Mouse (Mus musculus) stomach, embryonic 15.5 days (tissue): ENCODE data around the gene Ttc13. TPM values are rescaled to one million over a fixed set of nuclear protein-coding genes. Genes with fewer than 3 reads are reported as not detected.

ENCODE experiments used
- ATAC-seq: fragments of 200-750 bp; cut with Nextera tagmentation; 2 replicates; pipeline ENCODE4 v1.8.0; 2017; ENCODE audit warnings: low read depth, moderate number of reproducible peaks, moderate TSS enrichment; ENCODE audit not compliant: insufficient read depth, low FRiP score
- H3K27ac ChIP-seq: fragments of 300-500 bp; sonication (generic); 2 replicates; pipeline ENCODE4 v1.5.1; 2015; ENCODE audit warnings: mild to moderate bottlenecking, inconsistent platforms
- H3K27me3 ChIP-seq: fragments of 300-500 bp; sonication (generic); replicated peaks from 2 replicates; pipeline ENCODE4 v1.6.1; 2015; ENCODE audit warnings: inconsistent platforms
- H3K36me3 ChIP-seq: fragments of 300-500 bp; sonication (generic); 2 replicates; pipeline ENCODE4 v1.6.1; 2015; ENCODE audit warnings: inconsistent platforms
- H3K4me1 ChIP-seq: fragments of 300-500 bp; sonication (generic); 2 replicates; pipeline ENCODE4 v1.6.1; 2015; ENCODE audit warnings: inconsistent platforms
- H3K4me2 ChIP-seq: fragments of 300-500 bp; sonication (generic); 2 replicates; pipeline ENCODE4 v1.6.1; 2015; ENCODE audit warnings: mild to moderate bottlenecking, inconsistent platforms
- H3K4me3 ChIP-seq: fragments of 300-500 bp; sonication (generic); replicated peaks from 2 replicates; pipeline ENCODE4 v1.5.1; 2015; ENCODE audit warnings: inconsistent platforms
- H3K9ac ChIP-seq: fragments of 300-500 bp; sonication (generic); 2 replicates; pipeline ENCODE4 v1.6.1; 2015; ENCODE audit warnings: inconsistent platforms
- H3K9me3 ChIP-seq: fragments of 300-500 bp; sonication (generic); 2 replicates; pipeline ENCODE4 v1.6.1; 2016; ENCODE audit warnings: inconsistent platforms
- WGBS: fragments of 180-500 bp; shearing (Covaris S2); methylation state at CpG from one replicate; pipeline ENCODE4 v1.1.7; 2015; 5-methylcytosine and 5-hydroxymethylcytosine counted together
- polyA plus RNA-seq: library from polyadenylated mRNA; unstranded; fragments of >200 nt; fragmentation: Nextera tagmentation; extraction: Ambion mirVana; gene quantifications from 2 replicates; pipeline ENCODE4 v1.2.1, GENCODE M21; 2015

Gene Ttc13
- polyA plus RNA-seq, 1 experiment from 2014 or later, result 45.9 TPM

DNA sequence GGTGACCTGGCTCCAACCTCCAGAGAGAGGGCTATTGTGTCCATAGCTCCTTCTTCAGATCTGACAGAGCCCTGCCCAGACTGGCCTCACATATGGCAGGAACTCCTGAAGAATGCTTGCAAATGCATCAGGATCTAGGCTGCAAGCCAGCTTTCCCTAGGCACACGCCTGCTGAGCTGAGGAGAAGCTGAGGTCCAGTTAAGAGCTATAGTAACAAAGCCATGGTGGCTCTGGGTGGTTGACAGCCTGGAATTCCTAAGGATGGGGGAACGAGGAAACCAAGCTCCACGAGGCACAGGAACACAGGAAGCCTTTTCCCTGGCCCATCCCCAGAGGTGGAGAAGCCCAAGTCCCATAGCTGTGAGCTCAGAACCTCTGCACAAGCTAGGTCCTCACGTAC, 69.2 kb downstream of the Ttc13 start:
- no peak overlapping the region for H3K9ac ChIP-seq
- WGBS, result 25% methylated on average over 4 of the region's 4 CpGs
- H3K9me3 ChIP-seq, result no peaks in the 10 kb centered on the region
- no peak overlapping the region for H3K4me2 ChIP-seq
- no peak overlapping the region for H3K4me3 ChIP-seq
- H3K27me3 ChIP-seq, result no peaks in the 10 kb centered on the region
- peak overlapping the region; percentile 79 for H3K27ac ChIP-seq
- H3K4me1 ChIP-seq, result peaks cover 32% of the 10 kb centered on the region
- H3K36me3 ChIP-seq, result peaks cover 14% of the 10 kb centered on the region
- ATAC-seq, result peak; percentile 21; the same call in 1 of the 2 replicates

DNA sequence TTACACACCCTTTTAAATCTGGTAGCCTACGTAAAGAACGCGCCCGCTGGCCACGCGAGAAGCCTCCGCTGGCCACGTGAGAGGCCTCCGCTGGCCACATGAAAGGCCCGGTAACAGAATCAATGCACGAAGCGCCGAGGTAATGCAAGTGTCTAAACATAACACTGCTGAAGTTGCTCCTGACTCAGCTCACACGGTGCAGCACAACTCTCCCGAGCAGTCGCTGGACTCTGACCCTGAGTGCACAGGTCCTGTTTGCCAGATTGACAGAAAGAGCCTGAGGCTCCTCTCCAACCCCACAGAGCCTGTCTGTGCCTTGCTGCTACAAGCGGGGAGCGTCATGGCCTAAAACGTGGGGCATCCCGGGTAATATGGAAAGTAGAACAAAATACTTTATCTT, 70.0 kb downstream of the Ttc13 start:
- peak overlapping the region; percentile 79; the same call in 1 of the 2 replicates for H3K27ac ChIP-seq
- H3K9ac ChIP-seq, result no peak overlapping the region

DNA sequence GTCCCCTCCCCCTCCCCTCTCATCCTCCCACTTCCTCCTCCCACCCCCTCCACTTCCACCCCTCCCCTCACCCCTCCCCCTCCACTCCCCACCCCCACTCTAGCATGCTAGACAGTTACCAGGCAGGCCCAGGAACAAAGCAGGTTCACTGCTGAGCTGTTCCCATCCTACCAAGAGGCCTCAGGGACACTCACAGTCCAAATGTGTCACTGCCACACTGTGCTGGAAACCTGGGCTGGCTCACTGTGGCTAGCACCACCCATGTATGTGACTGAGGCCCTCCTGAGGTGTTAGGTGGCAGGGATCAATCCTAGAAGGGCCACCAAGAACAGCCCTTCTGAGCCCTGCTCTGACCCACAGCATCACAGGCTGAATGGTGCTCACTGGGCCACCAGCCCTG, 73.5 kb downstream of the Ttc13 start:
- no peak overlapping the region for H3K4me3 ChIP-seq
- no peak overlapping the region for H3K4me2 ChIP-seq
- H3K4me1 ChIP-seq, result peaks cover 33% of the 10 kb centered on the region
- no peak overlapping the region for H3K9ac ChIP-seq
- no peaks in the 10 kb centered on the region for H3K27me3 ChIP-seq
- no peak overlapping the region for H3K27ac ChIP-seq
- H3K36me3 ChIP-seq, result peaks cover 13% of the 10 kb centered on the region; the same call in 1 of the 2 replicates
- no peak for ATAC-seq
- no peaks in the 10 kb centered on the region for H3K9me3 ChIP-seq

More for the DNA sequence above, 70.0 kb downstream of the Ttc13 start:
- H3K4me3 ChIP-seq, result no peak overlapping the region
- 85% methylated on average over 20 of the region's 20 CpGs for WGBS
- H3K27me3 ChIP-seq, result no peaks in the 10 kb centered on the region
- H3K4me1 ChIP-seq, result peaks cover 32% of the 10 kb centered on the region
- H3K36me3 ChIP-seq, result peaks cover 14% of the 10 kb centered on the region
- H3K4me2 ChIP-seq, result no peak overlapping the region
- no peak for ATAC-seq
- no peaks in the 10 kb centered on the region for H3K9me3 ChIP-seq

DNA sequence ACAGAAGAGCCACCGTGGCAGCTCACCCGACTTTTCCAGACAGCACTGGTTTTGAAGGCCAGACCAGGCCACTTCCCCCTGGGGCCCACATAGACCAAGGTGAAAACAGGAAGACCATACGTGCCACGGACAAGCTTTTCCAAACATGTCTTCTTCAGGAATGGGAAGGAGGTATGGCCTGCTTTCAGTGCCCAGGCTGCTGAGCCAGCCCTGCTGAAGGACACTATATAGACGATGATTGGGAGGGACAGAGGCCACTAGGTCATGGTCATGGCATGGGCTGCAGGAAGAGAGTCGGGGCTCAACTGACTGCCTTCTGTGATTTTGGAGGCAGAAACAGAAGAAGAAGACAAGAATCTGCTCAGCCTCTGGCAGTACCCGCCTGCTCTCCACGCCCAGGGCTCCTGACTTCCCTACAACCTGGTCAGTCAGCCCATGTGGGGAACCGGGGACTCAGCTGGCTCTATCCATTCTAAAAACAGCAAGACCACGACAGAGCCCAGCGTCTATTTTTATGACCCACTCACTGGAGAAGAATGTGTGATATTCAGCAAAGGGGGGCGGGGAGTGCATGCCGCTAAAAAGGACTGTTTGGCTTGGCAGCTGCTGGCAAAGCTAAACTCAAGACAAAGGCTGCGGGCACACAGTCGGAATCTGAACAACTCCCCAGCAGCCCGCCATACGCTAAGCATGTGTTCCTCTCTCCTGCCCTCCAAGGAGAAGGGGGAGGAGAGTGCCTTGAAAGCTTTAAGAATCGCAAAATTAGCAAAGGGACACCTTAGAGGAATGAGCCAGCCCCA, 78.0 kb downstream of the Ttc13 start:
- peak; percentile 49; the same call in 1 of the 2 replicates for ATAC-seq
- H3K4me2 ChIP-seq, result peak overlapping the region; percentile 5; the same call in 1 of the 2 replicates
- H3K9ac ChIP-seq, result no peak overlapping the region
- no peak overlapping the region for H3K4me3 ChIP-seq
- 46% methylated on average over 18 of the region's 18 CpGs for WGBS
- no peaks in the 10 kb centered on the region for H3K27me3 ChIP-seq
- H3K27ac ChIP-seq, result peak overlapping the region; percentile 80
- H3K4me1 ChIP-seq, result peaks cover 20% of the 10 kb centered on the region
- H3K36me3 ChIP-seq, result peaks cover 9% of the 10 kb centered on the region; the same call in 1 of the 2 replicates
- no peaks in the 10 kb centered on the region for H3K9me3 ChIP-seq

- peaks cover 20% of the 10 kb centered on the region for H3K4me1 ChIP-seq
- H3K36me3 ChIP-seq, result peaks cover 25% of the 10 kb centered on the region
- H3K4me3 ChIP-seq, result no peak overlapping the region
- no peak overlapping the region for H3K9ac ChIP-seq
- 90% methylated on average over 8 of the region's 8 CpGs for WGBS
- no peaks in the 10 kb centered on the region for H3K9me3 ChIP-seq
- no peak overlapping the region for H3K27ac ChIP-seq
- ATAC-seq, result no peak
- H3K4me2 ChIP-seq, result no peak overlapping the region
- H3K27me3 ChIP-seq, result no peaks in the 10 kb centered on the region
These were observed 80.2 kb downstream of the Ttc13 start for GRCm38 (mm10) chr8:124641599-124641998.

- Histone ChIP-seq H3K4me1 (peaks cover 14% of the 10 kb centered on the region; the same call in 1 of the 2 replicates), H3K27ac (no peak overlapping the region), H3K9ac (no peak overlapping the region), H3K4me3 (no peak overlapping the region), H3K4me2 (no peak overlapping the region), H3K27me3 (no peaks in the 10 kb centered on the region), H3K36me3 (peaks cover 20% of the 10 kb centered on the region), H3K9me3 (no peaks in the 10 kb centered on the region)
- 78% methylated on average over 8 of the region's 8 CpGs for WGBS
- no peak for ATAC-seq
These were observed 86.6 kb downstream of the Ttc13 start for GRCm38 (mm10) chr8:124635247-124635502.

- no peak for ATAC-seq
- Histone ChIP-seq H3K9me3 (no peaks in the 10 kb centered on the region), H3K36me3 (peaks cover 20% of the 10 kb centered on the region), H3K27me3 (no peaks in the 10 kb centered on the region), H3K9ac (no peak overlapping the region), H3K4me3 (no peak overlapping the region), H3K4me1 (peaks cover 14% of the 10 kb centered on the region; the same call in 1 of the 2 replicates), H3K4me2 (no peak overlapping the region), H3K27ac (no peak overlapping the region)
- WGBS, result 80% methylated on average over 13 of the region's 13 CpGs
These were observed 87.2 kb downstream of the Ttc13 start for GRCm38 (mm10) chr8:124634411-124635246.

- 55% methylated on average over 14 of the region's 14 CpGs for WGBS
- Histone ChIP-seq H3K27ac (peak overlapping the region; percentile 85), H3K9me3 (no peaks in the 10 kb centered on the region), H3K4me1 (peaks cover 14% of the 10 kb centered on the region; the same call in 1 of the 2 replicates), H3K9ac (no peak overlapping the region), H3K4me3 (no peak overlapping the region), H3K4me2 (no peak overlapping the region), H3K36me3 (peaks cover 13% of the 10 kb centered on the region), H3K27me3 (no peaks in the 10 kb centered on the region)
- peak; percentile 37 for ATAC-seq
These were observed 88.6 kb downstream of the Ttc13 start for GRCm38 (mm10) chr8:124633001-124633703.

GRCm38 (mm10) chr8:124631966-124632365, 89.8 kb downstream of the Ttc13 start:
- H3K4me2 ChIP-seq, result no peak overlapping the region
- peak; percentile 19 for ATAC-seq
- 26% methylated on average over 7 of the region's 7 CpGs for WGBS

GRCm38 (mm10) chr8:124630891-124631290, 90.9 kb downstream of the Ttc13 start:
- H3K4me2 ChIP-seq, result no peak overlapping the region
- no peak overlapping the region for H3K9ac ChIP-seq
- 81% methylated on average over 4 of the region's 4 CpGs for WGBS
- peaks cover 14% of the 10 kb centered on the region; the same call in 1 of the 2 replicates for H3K4me1 ChIP-seq
- H3K36me3 ChIP-seq, result no peaks in the 10 kb centered on the region
- no peak overlapping the region for H3K27ac ChIP-seq
- H3K9me3 ChIP-seq, result no peaks in the 10 kb centered on the region
- no peaks in the 10 kb centered on the region for H3K27me3 ChIP-seq
- ATAC-seq, result no peak
- no peak overlapping the region for H3K4me3 ChIP-seq

More at GRCm38 (mm10) chr8:124631966-124632365, 89.8 kb downstream of the Ttc13 start:
- Histone ChIP-seq H3K4me3 (no peak overlapping the region), H3K9me3 (no peaks in the 10 kb centered on the region), H3K27ac (peak overlapping the region; percentile 85), H3K9ac (no peak overlapping the region), H3K27me3 (no peaks in the 10 kb centered on the region), H3K4me1 (peaks cover 14% of the 10 kb centered on the region; the same call in 1 of the 2 replicates), H3K36me3 (0 out of 2 replicates have a peak, but pooled peaks cover 3% of the 10 kb centered on the region)

DNA sequence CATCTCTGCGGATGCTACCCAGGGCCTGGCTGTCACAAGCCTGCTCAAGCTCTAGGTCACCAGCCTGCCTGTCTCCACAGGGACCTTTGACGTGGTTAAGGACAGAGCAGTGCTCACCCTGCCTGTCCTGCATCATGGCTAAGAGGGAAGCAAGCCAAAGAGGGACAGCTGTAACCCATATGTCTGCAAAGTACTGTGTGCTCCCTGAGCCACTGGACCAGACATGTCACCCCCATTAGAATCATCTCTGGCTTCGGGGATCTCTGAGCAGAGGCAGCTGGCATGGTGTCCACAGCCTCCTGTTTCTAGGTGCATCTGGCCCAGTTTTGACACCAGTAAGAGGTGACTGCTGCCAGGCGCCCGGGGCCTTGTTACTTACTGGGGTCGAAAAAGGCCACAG, 91.3 kb downstream of the Ttc13 start:
- no peak for ATAC-seq
- Histone ChIP-seq H3K4me1 (peaks cover 14% of the 10 kb centered on the region; the same call in 1 of the 2 replicates), H3K27me3 (no peaks in the 10 kb centered on the region), H3K4me3 (no peak overlapping the region), H3K9me3 (no peaks in the 10 kb centered on the region), H3K36me3 (no peaks in the 10 kb centered on the region), H3K27ac (no peak overlapping the region), H3K4me2 (no peak overlapping the region), H3K9ac (no peak overlapping the region)
- WGBS, result 65% methylated on average over 6 of the region's 6 CpGs
